13 mouse cellular contexts compared by ENCODE assay signal in genomic region chr13:69867296-69868065, GRCm38 (mm10).
DNase-seq lines count a peak whose midpoint lies in the region; TF ChIP-seq lines count a peak whose summit lies in the region.
"Had no signal": no experiment of that assay in that cellular context is flagged by ENCODE, and none has a peak within 500 bp of the region (broad histone marks: within the 10 kb centered on the region; RNA-seq: fewer than 3 reads in every experiment).

No protein-coding gene starts in this region.

- DNase-seq in layer of hippocampus, adult 2 months (ENCODE audit: low spot score in 2 of 2), result peak; percentile 36 to 44
- no peak for DNase-seq in layer of hippocampus, adult 9-10 months (ENCODE audit: low spot score)
- peak; percentile 88 for DNase-seq in brain, adult 2 months (ENCODE audit: low read depth, low spot score)
- peak; percentile 22 to 34 for DNase-seq in frontal cortex, postnatal 10 days (ENCODE audit: low spot score in 2 of 2)
- peak; percentile 61 to 64 for DNase-seq in left cerebral cortex, postnatal 36 days (ENCODE audit: low spot score in 2 of 2)
- no peak for DNase-seq in urinary bladder, adult 2 months (ENCODE audit: low spot score)
- DNase-seq in kidney, postnatal 4 days, result no peak
- DNase-seq: heart, postnatal 4 days; lung, postnatal 4 days; thymus, postnatal 36 days had no signal

- no peak overlapping the region for H3K27ac ChIP-seq in layer of hippocampus, adult 2 months
- H3K27ac ChIP-seq: intestine, embryonic 15.5 days; liver, embryonic 15.5 days; midbrain, embryonic 13.5 days had no signal

- H3K4me3 ChIP-seq in layer of hippocampus, adult 2 months, result no peak overlapping the region
- H3K4me3 ChIP-seq: intestine, embryonic 15.5 days; liver, embryonic 15.5 days; midbrain, embryonic 13.5 days had no signal

- intact Hi-C loops in left cerebral cortex, postnatal 36 days (cut with DNase I), result no loop called here

- TF ChIP-seq CTCF in layer of hippocampus, adult 2 months (conservative IDR thresholded peaks at IDR 0.05), result no peak

Comparison
In these comparisons a context has a peak if more than half of its experiments do, and no peak if none do; other contexts are left out.
1. DNase-seq: peak in layer of hippocampus, adult 2 months (2 of 2), brain, adult 2 months (single experiment), frontal cortex, postnatal 10 days (2 of 2) and left cerebral cortex, postnatal 36 days (2 of 2); none in layer of hippocampus, adult 9-10 months (single experiment), urinary bladder, adult 2 months (single experiment) and kidney, postnatal 4 days (0 of 2).